In genomic region chr11:94692502-94692901, GRCm38 (mm10) we compare ENCODE assay signal across 29 mouse cellular contexts. TPM values are rescaled to one million over a fixed set of nuclear protein-coding genes. Genes with fewer than 3 reads are reported as not detected.
"Had no signal": no experiment of that assay in that cellular context is flagged by ENCODE, and none has a peak within 500 bp of the region (broad histone marks: within the 10 kb centered on the region; RNA-seq: fewer than 3 reads in every experiment).

No protein-coding gene starts in this region.

RNA-seq across cellular contexts. Expression of gene Gm11541, which starts 11.8 kb away (rescaled TPM):
- total RNA-seq: common myeloid progenitor, adult 5-6 weeks; forebrain, postnatal 0 days; gastrocnemius, adult 18-20 months; gastrocnemius, adult 2 months; gastrocnemius, adult 8-10 months; gastrocnemius, postnatal 10 days; gastrocnemius, postnatal 14 days; gastrocnemius, postnatal 25 days; gastrocnemius, postnatal 36 days; gastrocnemius, postnatal 4 days; granulocyte monocyte progenitor cell, adult 5-6 weeks; heart, adult 18-20 months; heart, adult 2 months; heart, adult 8-10 months had no signal
- polyA plus RNA-seq: cortical plate, adult 2 months; embryonic facial prominence, embryonic 10.5 days; erythroblast, embryonic 14.5 days; forebrain, embryonic 10.5 days; forebrain, embryonic 11.5 days; forebrain, embryonic 12.5 days; forebrain, embryonic 13.5 days; forebrain, embryonic 14.5 days; forebrain, embryonic 15.5 days; forebrain, embryonic 16.5 days; forebrain, postnatal 0 days; frontal cortex, adult 2 months; gonadal fat pad, adult 2 months; heart, adult 2 months; heart, embryonic 10.5 days had no signal

RNA-seq across cellular contexts. Expression of gene Eme1, which starts 38.7 kb away (rescaled TPM):
- total RNA-seq: gastrocnemius, adult 18-20 months; gastrocnemius, adult 2 months; gastrocnemius, adult 8-10 months; heart, adult 2 months had no signal

RNA-seq across cellular contexts. Expression of gene Cdc34b, which starts 49.1 kb away (rescaled TPM):
- total RNA-seq: forebrain, postnatal 0 days; granulocyte monocyte progenitor cell, adult 5-6 weeks had no signal
- polyA plus RNA-seq: embryonic facial prominence, embryonic 13.5 days; embryonic facial prominence, embryonic 15.5 days; forebrain, embryonic 11.5 days; forebrain, embryonic 13.5 days; forebrain, embryonic 14.5 days; forebrain, embryonic 15.5 days; forebrain, embryonic 16.5 days; forebrain, postnatal 0 days; heart, embryonic 10.5 days had no signal
